Mouse (Mus musculus) R1 (cell line): ENCODE results near the gene Rest.

Experiments used
- DNase-seq: peaks from one replicate; pipeline ENCODE4 v3.0.0-alpha.2; 2018; ENCODE audit warnings: low read depth, low spot score

Rest gene

GRCm38 (mm10) chr5:77309051-77309906 lies 44.0 kb downstream of the Rest start:
- peak; percentile 72 for DNase-seq

- DNase-seq: peak; percentile 99
Measured at GRCm38 (mm10) chr5:77309924-77310772, 44.9 kb downstream of the Rest start, which contains the start of the genes Noa1 and Polr2b. Gene Noa1 (minus strand): TSS chr5:77310084. Gene Polr2b (plus strand): TSS chr5:77310147.

GRCm38 (mm10) chr5:77314206-77314605 lies 48.9 kb downstream of the Rest start:
- peak; percentile 70 for DNase-seq

- DNase-seq: no peak
Measured at GRCm38 (mm10) chr5:77314986-77315385, 49.7 kb downstream of the Rest start.

GRCm38 (mm10) chr5:77324936-77325335 lies 59.6 kb downstream of the Rest start:
- DNase-seq: no peak

- DNase-seq: peak; percentile 46
Measured at GRCm38 (mm10) chr5:77330154-77330553, 64.9 kb downstream of the Rest start.
